Mouse (Mus musculus) stomach, postnatal 0 days (tissue): ENCODE results near the gene Fa2h.

Experiments used
- CTCF ChIP-seq: IDR thresholded peaks from 2 replicates; pipeline ENCODE4 v1.5.1; 2016; ENCODE audit warnings: antibody characterized with exemption, low read depth, mild to moderate bottlenecking, moderate library complexity
- EP300 ChIP-seq: optimal IDR thresholded peaks from 2 replicates; pipeline ENCODE3; 2016; ENCODE audit warnings: antibody characterized with exemption

DNA sequence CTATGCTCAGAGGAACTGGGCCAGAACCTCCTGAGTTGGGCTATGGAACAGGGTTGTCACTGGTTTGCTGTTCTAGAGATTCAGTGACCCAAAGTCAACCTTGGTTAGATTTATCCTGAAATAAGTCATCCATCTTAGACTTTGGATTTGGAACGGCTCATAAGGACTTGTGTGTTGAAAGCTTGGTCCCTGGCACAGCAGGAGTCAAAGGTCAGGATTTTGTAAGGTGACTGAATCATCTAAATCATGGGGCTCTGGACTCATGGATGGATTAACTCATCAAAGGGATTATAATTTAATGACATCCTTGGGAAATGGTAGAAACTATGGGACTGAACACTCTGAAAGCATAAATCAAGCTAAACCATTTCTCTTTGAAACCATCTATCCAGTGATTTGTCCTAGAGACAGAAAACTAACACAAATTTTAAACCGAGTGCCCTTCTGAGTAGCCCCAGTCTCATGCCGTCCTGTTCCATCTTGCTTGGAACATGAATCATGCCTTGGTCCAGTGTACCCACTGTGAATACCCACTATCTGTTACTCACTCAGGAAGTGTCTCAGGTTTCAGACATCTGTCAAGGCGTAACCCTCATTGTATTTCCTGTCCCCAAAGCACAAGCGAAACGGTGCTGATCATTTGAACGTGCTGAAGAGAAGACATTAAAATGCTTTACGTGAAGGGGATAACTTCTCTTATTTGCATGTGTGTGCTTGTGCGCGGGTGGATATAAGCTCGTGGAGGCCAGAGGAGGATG, 41.6 kb upstream of the Fa2h start:
- no peak for TF ChIP-seq CTCF
- no peak for TF ChIP-seq EP300
